Mouse (Mus musculus) common myeloid progenitor, adult 5-6 weeks (primary cell): ENCODE measurements around the gene Maml3. TPM values are rescaled to one million over a fixed set of nuclear protein-coding genes. Genes with fewer than 3 reads are reported as not detected.
A peak's percentile ranks its signal among the peaks of the same experiment; 100 is the strongest.

Source experiments
- ATAC-seq: replicated peaks from 2 replicates; pipeline ENCODE4 v1.8.0; 2016; ENCODE audit warnings: low read depth, mild to moderate bottlenecking, moderate TSS enrichment, inconsistent platforms; ENCODE audit not compliant: poor library complexity, severe bottlenecking
- total RNA-seq: library from RNA; stranded (forward); fragments of 200-1000, 187-1606 nt; gene quantifications from 2 replicates; pipeline ENCODE4 v1.2.3, GENCODE M21; 2017

The Maml3 gene
- total RNA-seq, 1 experiment from 2014 or later: 15.5 TPM

- ATAC-seq: no peak
Measured at GRCm38 (mm10) chr3:51925758-51926157, 179.1 kb downstream of the Maml3 start.

GRCm38 (mm10) chr3:51924636-51925035 lies 180.2 kb downstream of the Maml3 start:
- ATAC-seq: no peak

- ATAC-seq: no peak
Measured at GRCm38 (mm10) chr3:51923800-51924199, 181.1 kb downstream of the Maml3 start.

- no peak for ATAC-seq
Measured at GRCm38 (mm10) chr3:51916902-51917301, 188.0 kb downstream of the Maml3 start.

DNA sequence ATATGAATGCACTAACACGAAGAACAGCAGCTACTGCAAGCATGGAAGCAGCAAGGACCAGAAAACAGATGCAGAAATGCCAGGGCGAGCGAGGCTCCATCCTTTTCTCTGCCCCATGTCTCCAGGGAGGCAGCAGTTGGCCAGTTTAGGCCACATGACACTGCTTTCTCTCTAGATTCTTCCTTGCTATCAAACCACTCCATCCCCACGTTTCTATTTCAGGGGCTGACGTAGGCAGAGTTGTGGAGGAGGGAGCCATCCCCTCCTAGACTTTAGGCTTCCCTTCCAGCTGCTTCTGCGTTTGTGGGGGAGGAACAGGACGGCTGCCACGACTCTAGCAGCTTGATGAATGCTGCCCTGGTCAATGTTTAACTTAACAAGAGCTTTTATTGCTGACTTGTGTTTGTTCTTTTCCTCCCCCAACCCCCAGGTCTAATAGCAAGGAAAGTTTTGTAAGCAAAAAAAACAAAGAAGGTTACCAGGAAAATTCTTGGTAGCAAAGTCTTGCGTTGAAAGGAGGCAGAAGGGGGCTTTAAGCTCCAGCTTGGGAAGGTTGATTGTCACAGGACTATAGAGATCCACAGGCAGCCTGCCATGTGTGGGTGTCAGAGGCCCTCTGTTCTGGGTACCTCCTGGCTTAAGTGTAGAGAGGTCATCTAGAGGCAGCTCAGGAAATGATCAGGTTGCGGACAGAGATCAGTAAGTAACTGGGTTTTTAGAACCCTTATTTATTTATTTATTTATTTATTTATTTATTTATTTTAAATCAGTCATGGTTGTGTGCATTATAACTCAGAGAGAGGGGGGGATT lies 188.6 kb downstream of the Maml3 start:
- ATAC-seq: peak; percentile 34; the same call in 1 of the 2 replicates

DNA sequence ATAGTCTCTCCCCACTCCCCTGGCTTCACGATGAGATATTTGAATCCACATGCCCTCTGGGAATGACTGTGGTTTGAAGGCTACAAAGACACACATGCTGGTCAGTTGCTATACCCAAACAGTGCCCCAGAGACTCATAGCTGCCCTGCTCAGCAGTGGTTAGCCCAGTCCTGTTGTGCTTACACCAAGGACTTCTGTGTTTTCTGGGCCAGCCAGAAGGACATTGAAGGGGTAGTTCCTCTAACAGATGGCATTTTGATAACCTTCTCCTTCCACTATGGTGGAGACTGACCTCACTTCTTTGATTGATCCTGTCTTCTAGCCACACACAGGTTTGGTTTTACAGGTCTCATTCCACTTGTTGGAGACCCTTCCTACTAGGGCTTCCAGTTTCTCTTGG lies 189.5 kb downstream of the Maml3 start:
- peak; percentile 36; the same call in 1 of the 2 replicates for ATAC-seq

DNA sequence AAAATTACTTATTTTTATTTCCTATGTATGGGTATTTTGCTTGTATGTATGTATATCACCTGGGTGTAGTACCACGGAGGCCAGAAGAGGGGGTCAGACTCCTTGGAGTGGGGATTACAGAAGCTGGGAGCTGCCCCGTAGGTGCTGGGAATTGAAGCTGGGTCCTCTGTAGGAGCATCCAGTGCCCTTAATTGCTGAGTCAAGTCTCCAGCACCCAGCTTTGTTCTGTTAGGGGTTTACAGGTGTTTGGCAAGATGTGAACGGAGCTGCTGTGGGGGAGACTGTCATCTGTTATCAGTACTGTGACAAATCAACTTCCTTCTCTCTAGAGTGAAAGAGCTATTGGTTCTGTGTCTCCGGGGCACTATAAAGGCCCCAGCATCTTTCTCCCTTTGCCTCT lies 190.0 kb downstream of the Maml3 start:
- ATAC-seq: peak; percentile 55

DNA sequence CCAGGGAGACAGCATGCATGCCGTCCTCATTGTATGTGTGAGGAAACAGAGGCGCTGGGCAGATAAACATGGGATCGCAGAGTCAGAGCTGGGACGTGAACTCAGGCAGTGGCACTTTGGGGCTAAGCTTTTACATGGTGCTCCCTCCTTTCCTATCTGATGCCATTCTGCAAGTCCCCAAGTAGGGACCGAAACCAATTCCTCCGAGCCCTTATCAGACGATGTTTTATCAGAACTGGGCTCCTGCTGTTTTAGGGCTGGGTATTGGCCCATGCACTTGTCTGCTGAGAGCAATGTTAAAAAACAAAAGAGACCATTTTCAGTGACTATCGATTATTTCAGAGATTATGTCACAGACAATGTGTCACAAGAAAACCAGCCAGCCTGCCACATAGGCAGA lies 191.4 kb downstream of the Maml3 start:
- no peak for ATAC-seq

DNA sequence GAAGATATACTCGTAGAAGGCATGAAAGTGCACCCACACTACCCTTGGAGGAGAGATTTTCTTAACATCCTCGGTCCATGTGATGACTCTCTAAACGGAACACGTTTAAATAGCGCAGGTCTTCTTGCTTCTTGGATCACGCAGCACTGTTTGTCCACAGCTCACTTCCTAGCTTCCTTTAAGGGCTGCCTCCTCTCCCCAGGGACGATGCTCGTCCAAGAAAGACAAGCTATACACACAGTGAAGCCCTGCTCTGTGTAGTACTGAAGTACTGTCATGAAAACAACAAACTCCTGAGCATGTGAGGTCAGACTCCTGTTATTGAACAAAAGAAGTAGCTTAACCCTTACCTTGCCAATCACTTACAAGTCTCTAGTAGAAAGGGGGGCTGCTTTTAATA lies 192.7 kb downstream of the Maml3 start:
- ATAC-seq: no peak

DNA sequence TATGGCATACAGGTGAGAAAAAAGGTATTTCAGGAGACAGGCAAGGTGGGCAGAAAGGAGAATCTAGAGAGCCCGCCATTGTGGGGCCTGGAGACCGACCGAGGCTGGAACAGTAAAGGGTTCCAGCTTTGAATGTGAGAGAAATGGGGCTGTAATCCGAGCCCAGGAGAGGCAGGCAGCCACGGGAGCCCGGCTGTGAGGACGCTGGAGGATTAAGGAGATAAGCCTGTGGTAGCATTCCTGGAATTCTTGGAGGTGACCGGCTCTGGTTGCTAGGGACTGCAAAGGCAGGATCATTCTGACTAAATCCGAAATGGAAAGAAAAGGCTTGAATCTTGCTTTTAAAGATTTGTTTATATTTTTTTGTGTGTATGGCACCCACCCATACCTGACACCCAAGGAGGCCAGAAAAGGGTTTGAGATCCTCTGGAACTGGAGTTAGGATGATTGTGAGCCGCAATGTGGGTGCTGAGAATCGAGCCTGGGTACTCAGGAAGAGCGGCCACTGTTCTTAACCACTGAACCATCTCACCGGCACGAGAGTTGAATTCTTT lies 196.4 kb downstream of the Maml3 start:
- no peak for ATAC-seq

GRCm38 (mm10) chr3:51907113-51907860 lies 197.6 kb downstream of the Maml3 start:
- ATAC-seq: no peak

- ATAC-seq: no peak
Measured at GRCm38 (mm10) chr3:51905903-51906302, 199.0 kb downstream of the Maml3 start.

- ATAC-seq: no peak
Measured at GRCm38 (mm10) chr3:51904357-51904855, 200.5 kb downstream of the Maml3 start.

DNA sequence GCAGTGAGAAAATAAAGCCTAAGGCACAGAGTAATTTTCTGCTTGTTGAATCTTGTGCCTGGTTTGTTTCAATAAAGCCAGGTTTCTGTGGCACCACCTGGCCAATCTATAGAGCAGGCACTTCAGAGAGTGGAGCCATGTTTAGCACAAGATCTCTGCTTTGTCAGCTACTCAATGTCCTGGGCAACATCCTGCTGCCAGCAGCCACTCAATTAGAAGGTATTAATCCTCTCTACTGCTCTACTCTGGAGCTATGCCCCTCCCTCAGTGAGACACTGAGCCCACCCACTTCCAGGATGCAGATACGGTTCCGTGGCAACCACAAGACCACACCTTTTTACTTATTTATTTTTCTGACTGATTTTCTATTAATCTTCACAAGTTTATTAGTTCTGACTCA lies 203.7 kb downstream of the Maml3 start:
- no peak for ATAC-seq

- ATAC-seq: peak; percentile 58; the same call in 1 of the 2 replicates
Measured at GRCm38 (mm10) chr3:51894514-51894913, 210.4 kb downstream of the Maml3 start.

GRCm38 (mm10) chr3:51891562-51892119 lies 213.2 kb downstream of the Maml3 start:
- no peak for ATAC-seq

- peak; percentile 59 for ATAC-seq
Measured at GRCm38 (mm10) chr3:51890181-51890580, 214.7 kb downstream of the Maml3 start.

DNA sequence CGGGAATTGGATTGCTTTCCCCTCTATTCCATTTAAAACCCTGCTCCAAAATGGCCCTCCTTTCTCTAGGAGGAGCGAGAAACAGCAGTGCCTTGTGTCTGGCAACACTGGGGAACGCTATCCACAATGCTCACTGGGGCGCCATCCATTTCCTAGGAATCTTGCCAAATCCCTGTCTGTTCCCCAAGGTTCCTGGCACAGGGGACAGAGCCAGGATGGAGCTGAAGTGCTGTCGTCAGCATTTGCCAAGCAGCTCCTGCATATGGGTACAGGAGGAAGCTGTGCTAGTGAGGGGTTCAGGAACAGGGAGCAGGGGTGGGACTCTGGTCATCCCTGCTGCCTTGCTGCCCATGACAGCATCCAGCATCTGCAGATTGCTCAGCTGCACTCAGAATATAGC lies 215.1 kb downstream of the Maml3 start:
- ATAC-seq: no peak

GRCm38 (mm10) chr3:51888662-51889433 lies 216.0 kb downstream of the Maml3 start:
- ATAC-seq: 0 out of 2 replicates have a peak, but pooled peaks have one; percentile 24

- 0 out of 2 replicates have a peak, but pooled peaks have one; percentile 19 for ATAC-seq
Measured at GRCm38 (mm10) chr3:51888295-51888661, 216.6 kb downstream of the Maml3 start.
